Mouse (Mus musculus) embryonic facial prominence, embryonic 10.5 days (tissue): ENCODE measurements around the gene Pdcd1lg2. TPM values are rescaled to one million over a fixed set of nuclear protein-coding genes. Genes with fewer than 3 reads are reported as not detected.

Experiments
- DNase-seq: peaks from one replicate; pipeline ENCODE4 v3.0.0-alpha.2; 2017; ENCODE audit warnings: low spot score
- H3K27ac ChIP-seq: fragments of 300-500 bp; sonication (generic); replicated peaks from 2 replicates; pipeline ENCODE4 v1.5.1; 2016; ENCODE audit warnings: mild to moderate bottlenecking
- H3K27me3 ChIP-seq: fragments of 300-500 bp; sonication (generic); replicated peaks from 2 replicates; pipeline ENCODE4 v1.6.1; 2016; ENCODE audit warnings: low read depth, mild to moderate bottlenecking; ENCODE audit not compliant: poor library complexity, severe bottlenecking
- H3K36me3 ChIP-seq: fragments of 300-500 bp; sonication (generic); replicated peaks from 2 replicates; pipeline ENCODE4 v1.6.1; 2016; ENCODE audit warnings: mild to moderate bottlenecking, moderate library complexity
- H3K4me1 ChIP-seq: fragments of 300-500 bp; sonication (generic); 2 replicates; pipeline ENCODE4 v1.6.1; 2016
- H3K4me3 ChIP-seq: fragments of 300-500 bp; sonication (generic); 2 replicates; pipeline ENCODE4 v1.5.1; 2016; ENCODE audit warnings: mild to moderate bottlenecking, moderate library complexity
- H3K9me3 ChIP-seq: fragments of 300-500 bp; sonication (generic); 2 replicates; pipeline ENCODE4 v1.6.1; 2016; ENCODE audit warnings: mild to moderate bottlenecking
- WGBS: fragments of 180-500 bp; shearing (Covaris S2); methylation state at CpG from one replicate; pipeline ENCODE4 v1.1.7; 2016; 5-methylcytosine and 5-hydroxymethylcytosine counted together
- polyA plus RNA-seq: library from polyadenylated mRNA; unstranded; fragments of >200 nt; fragmentation: Nextera tagmentation; extraction: Ambion mirVana; gene quantifications from 2 replicates; pipeline ENCODE4 v1.2.1, GENCODE M21; 2016

The Pdcd1lg2 gene
- polyA plus RNA-seq, 1 experiment from 2014 or later = not detected

- Histone ChIP-seq H3K4me1 (peaks cover 5% of the 10 kb centered on the region), H3K27me3 (no peaks in the 10 kb centered on the region), H3K27ac (no peak overlapping the region), H3K36me3 (peaks cover 19% of the 10 kb centered on the region), H3K4me3 (no peak overlapping the region), H3K9me3 (peaks cover 6% of the 10 kb centered on the region; the same call in 1 of the 2 replicates)
- DNase-seq = no peak
- 68% methylated on average over 10 of the region's 10 CpGs for whole genome bisulfite sequencing
Measured at GRCm38 (mm10) chr19:29515991-29516390, 105.3 kb downstream of the Pdcd1lg2 start.

- H3K4me1 ChIP-seq = peaks cover 11% of the 10 kb centered on the region
- H3K36me3 ChIP-seq = peaks cover 19% of the 10 kb centered on the region
- no peak for DNase-seq
- 93% methylated on average over 7 of the region's 7 CpGs for WGBS
- H3K27me3 ChIP-seq = no peaks in the 10 kb centered on the region
- H3K27ac ChIP-seq = no peak overlapping the region
- peaks cover 6% of the 10 kb centered on the region; the same call in 1 of the 2 replicates for H3K9me3 ChIP-seq
- no peak overlapping the region for H3K4me3 ChIP-seq
Measured at GRCm38 (mm10) chr19:29518409-29518808, 107.7 kb downstream of the Pdcd1lg2 start.

- Histone ChIP-seq H3K27ac (no peak overlapping the region), H3K36me3 (peaks cover 19% of the 10 kb centered on the region), H3K9me3 (peaks cover 5% of the 10 kb centered on the region; the same call in 1 of the 2 replicates), H3K27me3 (no peaks in the 10 kb centered on the region), H3K4me1 (peaks cover 16% of the 10 kb centered on the region), H3K4me3 (no peak overlapping the region)
- no peak for DNase-seq
- WGBS = 85% methylated on average over 4 of the region's 4 CpGs
Measured at GRCm38 (mm10) chr19:29518922-29519321, 108.2 kb downstream of the Pdcd1lg2 start.

Other genes with a start within 250 kb of the Pdcd1lg2 start
- 6.7 and 6.9 TPM in 2 replicates for gene Jak2, start 159.1 kb upstream of the Pdcd1lg2 start, polyA plus RNA-seq
- 6.0 and 7.0 TPM in 2 replicates for gene Insl6, start 85.6 kb upstream of the Pdcd1lg2 start, polyA plus RNA-seq
- gene Rln1, start 76.2 kb upstream of the Pdcd1lg2 start, polyA plus RNA-seq = 0.21 and 0.70 TPM in 2 replicates
- gene Plgrkt, start 43.5 kb upstream of the Pdcd1lg2 start, polyA plus RNA-seq = 34.7 and 35.3 TPM in 2 replicates
- gene Cd274, start 43.5 kb upstream of the Pdcd1lg2 start, polyA plus RNA-seq = 0.11 and 0.18 TPM in 2 replicates
- gene Ric1, start 111.4 kb downstream of the Pdcd1lg2 start, polyA plus RNA-seq = 17.1 and 20.0 TPM in 2 replicates
- 16.9 and 17.7 TPM in 2 replicates for gene Ermp1, start 237.5 kb downstream of the Pdcd1lg2 start, polyA plus RNA-seq